Mouse (Mus musculus): ENCODE measurements at regions not wholly inside any gene's neighbourhood (a gene's known extent, or its start where the extent isn't known, plus 50 kb on each side); places are given as distances from the start of the nearest gene placed in this dataset.

DNA sequence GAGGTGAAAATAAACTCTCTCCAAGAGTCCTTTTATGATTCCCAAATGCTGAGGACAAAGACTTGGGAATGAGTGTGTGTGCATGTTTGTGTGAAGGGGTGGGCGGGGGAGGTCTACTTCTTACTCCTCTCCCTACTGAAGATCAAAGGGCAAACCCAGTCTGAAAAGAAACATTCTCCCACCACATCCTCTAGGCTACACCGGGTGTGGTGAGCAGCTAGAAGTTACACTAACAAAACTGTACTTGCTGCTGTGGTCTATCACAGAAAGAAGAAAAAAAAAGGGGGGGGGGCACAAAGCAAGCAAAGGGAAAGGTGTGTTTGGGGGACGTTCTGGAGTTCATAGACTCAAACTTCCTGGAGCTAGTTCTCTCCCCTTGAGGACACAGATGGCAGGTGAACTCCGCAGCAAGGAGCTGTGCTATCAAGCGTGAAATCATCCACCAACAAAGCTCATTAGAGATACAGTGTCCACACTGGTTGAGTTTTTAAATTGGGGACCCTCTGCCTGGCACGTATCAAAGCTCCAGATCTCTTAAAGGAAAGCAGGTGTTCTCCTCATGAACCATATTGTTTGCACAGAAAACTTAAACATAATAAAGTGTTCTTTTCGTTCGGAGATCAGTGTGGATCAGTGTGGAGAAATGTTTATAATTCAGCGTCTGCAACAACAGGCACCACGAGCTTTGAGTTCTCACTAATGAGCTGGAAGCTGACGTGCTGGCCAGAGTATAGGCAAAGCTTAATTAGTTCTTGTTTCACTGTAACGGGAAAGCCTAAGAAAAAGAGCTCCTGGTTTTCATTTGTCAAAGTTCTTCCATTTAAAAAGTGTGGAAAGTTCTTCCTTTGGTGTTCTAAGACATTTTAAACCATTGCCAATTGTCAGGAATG lies 280.7 kb upstream of the Htr2a start:
- no peak for TF ChIP-seq CTCF (IDR thresholded peaks at IDR 0.05)
- Histone ChIP-seq H3K27ac (no peak overlapping the region), H3K4me3 (no peak overlapping the region)
- intact Hi-C loops (cut with DNase I): no loop called here
- no peak for DNase-seq

DNA sequence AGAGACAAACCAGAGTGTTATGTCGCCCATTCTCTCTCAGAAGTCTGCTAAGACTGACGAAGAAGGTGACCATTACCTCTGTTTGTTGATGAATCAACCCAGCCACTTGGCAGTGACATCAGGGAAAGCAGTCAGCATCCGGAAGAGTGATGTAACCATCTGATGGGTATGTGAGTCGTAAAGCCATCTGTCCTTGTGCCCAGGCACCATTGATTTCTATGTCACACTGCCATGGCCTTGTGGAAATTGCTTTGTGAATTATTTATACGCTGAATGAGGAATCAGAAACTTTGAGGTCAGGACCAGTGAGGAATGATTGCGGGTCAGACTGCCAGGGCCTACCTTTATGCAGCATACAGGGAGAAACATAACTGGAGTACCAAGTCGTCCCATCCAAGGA lies 256.2 kb upstream of the Htr2a start:
- DNase-seq: no peak
- no peak overlapping the region for H3K27ac ChIP-seq
- TF ChIP-seq CTCF (IDR thresholded peaks at IDR 0.05): no peak
- intact Hi-C loops (cut with DNase I): no loop called here
- no peak overlapping the region for H3K4me3 ChIP-seq

DNA sequence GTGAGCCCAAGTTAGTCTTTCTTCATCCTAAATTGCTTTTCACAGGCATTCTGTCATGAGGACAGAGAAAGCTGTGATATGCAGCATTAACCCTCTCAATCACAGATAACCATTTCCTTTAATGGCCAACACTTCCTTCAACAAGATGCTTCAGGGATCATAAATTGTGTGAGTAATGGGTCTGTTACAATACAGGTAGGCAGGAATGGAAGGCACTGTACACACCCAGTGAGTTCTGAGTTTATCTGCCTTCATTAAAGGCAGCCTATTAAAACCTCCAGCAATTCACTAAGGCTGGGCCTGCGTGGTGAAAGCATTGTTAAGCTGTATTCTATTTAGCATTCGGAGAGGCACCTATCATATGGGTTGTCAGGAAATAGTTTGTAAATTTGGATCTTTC lies 248.2 kb upstream of the Htr2a start:
- H3K4me3 ChIP-seq: no peak overlapping the region
- no peak for TF ChIP-seq CTCF (IDR thresholded peaks at IDR 0.05)
- intact Hi-C loops (cut with DNase I): no loop called here
- H3K27ac ChIP-seq: no peak overlapping the region
- no peak for DNase-seq

DNA sequence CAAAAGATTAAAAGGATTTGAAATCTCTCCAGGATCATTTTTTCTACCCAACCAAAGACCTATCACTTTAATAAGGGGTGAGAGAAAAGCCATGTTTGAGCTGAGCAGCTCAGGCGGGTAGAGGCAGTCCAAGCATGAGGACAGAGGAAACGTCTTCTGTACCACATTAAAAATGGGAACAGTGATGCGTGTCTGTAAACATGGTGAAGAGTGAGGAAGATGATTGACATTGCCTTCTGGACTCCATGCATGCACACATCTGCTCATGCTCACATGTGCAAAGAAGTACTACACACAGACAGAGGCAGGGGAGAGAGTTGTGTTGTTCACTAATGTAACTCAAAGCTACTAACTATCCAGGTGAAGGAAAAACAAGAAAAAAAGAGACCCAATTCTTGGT lies 243.4 kb upstream of the Htr2a start:
- Histone ChIP-seq H3K4me3 (no peak overlapping the region), H3K27ac (no peak overlapping the region)
- intact Hi-C loops (cut with DNase I): no loop called here
- TF ChIP-seq CTCF (IDR thresholded peaks at IDR 0.05): no peak
- DNase-seq: no peak

DNA sequence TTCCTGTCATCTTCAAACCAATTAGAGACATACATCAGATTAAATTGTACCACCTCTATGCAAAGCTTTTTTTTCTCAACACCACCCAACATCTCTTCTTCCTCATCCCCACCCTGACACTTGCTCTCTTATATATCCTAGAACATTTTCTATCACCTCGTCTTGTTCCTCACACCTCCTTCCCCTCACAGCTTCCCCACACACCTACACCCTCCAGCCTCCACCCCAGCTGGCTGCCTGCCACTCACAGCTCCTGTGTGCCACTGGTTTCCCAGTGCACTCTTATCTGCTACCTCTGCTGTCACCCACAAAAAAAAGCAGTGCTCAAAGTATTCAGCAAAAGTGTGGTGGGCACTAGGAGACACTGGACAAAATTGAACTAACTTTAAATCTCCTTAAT lies 231.2 kb upstream of the Htr2a start:
- no peak overlapping the region for H3K4me3 ChIP-seq
- TF ChIP-seq CTCF (IDR thresholded peaks at IDR 0.05): no peak
- H3K27ac ChIP-seq: no peak overlapping the region
- DNase-seq: no peak
- intact Hi-C loops (cut with DNase I): no loop called here

DNA sequence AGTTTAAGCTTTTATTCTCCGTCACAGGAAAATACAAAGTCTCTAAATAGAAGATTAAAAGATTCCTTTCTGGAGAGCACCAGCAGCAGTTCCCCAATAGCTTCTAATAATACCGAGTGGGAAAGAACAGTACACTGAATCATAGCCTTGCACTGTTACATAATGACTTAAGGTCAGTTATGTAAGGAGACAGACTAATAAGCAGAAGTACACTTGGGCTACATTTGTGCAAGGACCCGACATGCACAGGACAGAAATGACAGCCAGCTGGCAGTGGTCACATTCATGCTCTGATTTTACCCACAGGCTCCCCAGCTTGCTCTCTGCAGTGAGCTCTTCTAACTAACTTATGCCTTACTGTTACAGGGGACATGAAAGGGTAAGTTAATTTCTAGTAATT lies 212.4 kb upstream of the Htr2a start:
- no peak for TF ChIP-seq CTCF (IDR thresholded peaks at IDR 0.05)
- no peak for DNase-seq
- intact Hi-C loops (cut with DNase I): no loop called here
- no peak overlapping the region for H3K4me3 ChIP-seq
- H3K27ac ChIP-seq: no peak overlapping the region

DNA sequence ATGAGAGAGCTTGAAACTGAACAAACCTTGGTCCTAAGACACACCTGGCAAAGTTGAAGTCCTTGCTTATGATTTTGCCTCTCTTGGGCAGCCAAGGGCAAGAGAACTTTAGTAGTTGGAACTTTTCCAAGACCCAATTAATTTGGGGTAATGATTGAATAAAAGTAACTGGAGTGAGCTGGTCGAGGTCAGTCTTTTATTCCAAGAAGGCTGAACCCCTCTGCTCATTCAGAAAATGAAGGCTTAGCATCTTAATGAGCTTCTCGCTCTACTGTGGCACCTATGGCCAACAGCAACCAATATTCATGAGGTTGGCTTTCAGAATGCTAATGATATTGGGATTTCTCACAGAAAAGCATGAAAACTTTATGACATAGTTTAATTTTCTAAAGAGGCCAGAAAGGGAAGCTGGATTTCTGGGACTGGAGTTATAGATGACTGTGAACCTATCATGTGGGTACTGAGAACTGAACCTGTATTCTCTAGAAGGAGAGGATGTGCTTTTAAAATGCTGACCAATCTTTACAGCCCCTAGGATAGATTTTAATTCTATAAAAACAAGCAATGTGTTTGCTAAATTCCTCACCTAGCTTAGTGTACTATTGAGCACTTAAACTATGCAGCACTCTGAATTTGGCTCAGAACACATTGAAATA lies 176.5 kb upstream of the Htr2a start:
- intact Hi-C loops (cut with DNase I): no loop called here
- TF ChIP-seq CTCF (IDR thresholded peaks at IDR 0.05): no peak
- no peak overlapping the region for H3K4me3 ChIP-seq
- no peak overlapping the region for H3K27ac ChIP-seq
- no peak for DNase-seq

DNA sequence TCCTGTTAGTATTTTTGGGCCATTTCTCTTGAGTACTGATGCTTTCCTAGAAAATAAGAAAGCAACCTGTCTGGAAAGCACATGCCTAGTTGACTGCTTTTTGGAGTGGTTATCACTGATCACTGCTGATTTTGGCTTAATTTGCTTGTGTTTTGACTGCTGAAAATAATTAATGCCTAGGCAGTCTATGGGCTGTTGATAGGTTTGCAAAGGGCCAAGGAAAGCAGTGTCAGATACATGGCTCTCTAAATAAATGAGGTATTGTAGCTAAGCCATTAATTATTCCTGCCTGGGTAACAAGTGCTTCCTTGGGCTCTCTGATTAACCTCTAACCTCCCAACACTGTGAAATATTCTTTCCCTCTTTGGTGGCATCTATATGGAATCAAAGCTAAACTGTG lies 145.1 kb upstream of the Htr2a start:
- TF ChIP-seq CTCF (IDR thresholded peaks at IDR 0.05): no peak
- no peak overlapping the region for H3K27ac ChIP-seq
- H3K4me3 ChIP-seq: no peak overlapping the region
- intact Hi-C loops (cut with DNase I): no loop called here
- no peak for DNase-seq

DNA sequence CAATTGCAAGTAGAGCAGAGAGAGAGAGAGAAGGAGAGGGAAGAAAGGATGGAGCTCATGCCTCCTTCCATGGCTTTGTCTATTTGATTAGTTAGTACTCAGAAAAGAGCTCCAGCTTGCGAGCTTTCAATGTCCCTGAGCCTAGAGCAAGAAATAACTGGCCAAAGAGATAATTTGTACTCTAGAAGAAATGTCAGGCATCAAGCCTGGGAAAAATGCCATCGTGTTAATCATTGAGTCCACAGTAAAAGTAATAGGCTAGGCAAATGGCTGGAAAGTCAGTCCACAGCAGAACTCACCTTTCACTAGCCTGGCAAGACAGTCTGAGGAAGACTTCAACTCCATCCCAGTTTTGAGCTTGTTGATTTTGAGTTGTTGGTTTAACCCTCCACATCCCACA lies 129.1 kb upstream of the Htr2a start:
- Histone ChIP-seq H3K27ac (no peak overlapping the region), H3K4me3 (no peak overlapping the region)
- no peak for DNase-seq
- intact Hi-C loops (cut with DNase I): no loop called here
- no peak for TF ChIP-seq CTCF (IDR thresholded peaks at IDR 0.05)

DNA sequence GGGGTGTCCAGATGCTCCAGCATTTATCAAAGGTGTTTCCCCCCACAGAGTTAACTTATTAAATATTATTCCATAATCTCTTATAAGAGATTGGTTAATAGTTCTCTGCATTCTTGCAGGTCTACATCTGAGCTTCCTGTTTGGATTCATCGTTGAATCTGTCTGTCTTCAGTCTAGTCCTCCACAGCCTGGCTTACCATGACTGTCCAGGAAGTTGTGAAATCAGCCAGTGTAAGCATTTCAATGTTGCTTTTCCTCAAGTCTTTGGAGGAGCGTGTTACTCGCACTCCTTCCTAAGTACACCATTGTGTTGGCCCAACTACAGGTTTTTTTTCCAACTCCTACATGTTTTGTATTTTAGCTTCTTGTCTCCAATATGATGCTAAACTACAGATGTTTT lies 124.2 kb upstream of the Htr2a start:
- no peak for DNase-seq
- Histone ChIP-seq H3K27ac (no peak overlapping the region), H3K4me3 (no peak overlapping the region)
- no peak for TF ChIP-seq CTCF (IDR thresholded peaks at IDR 0.05)
- intact Hi-C loops (cut with DNase I): no loop called here

DNA sequence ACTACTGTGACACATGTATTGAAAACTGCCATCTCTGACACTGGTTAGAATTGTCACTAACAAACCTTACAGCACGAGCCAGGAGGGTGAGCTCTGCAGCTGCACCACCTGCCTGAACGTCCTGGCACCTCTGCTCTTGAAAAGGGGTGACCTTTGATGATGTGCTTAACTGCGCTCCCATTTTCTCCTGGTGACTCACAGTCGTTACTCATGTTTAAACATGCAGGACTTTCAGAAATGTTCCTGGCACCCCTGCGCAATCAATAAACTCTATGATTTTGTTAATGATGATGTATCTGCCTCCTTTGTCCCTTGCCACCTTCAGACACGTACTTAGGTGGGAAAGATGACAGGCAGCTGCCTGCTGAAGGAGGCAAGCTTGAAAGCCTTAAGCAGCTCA lies 121.1 kb upstream of the Htr2a start:
- intact Hi-C loops (cut with DNase I): no loop called here
- TF ChIP-seq CTCF (IDR thresholded peaks at IDR 0.05): no peak

DNA sequence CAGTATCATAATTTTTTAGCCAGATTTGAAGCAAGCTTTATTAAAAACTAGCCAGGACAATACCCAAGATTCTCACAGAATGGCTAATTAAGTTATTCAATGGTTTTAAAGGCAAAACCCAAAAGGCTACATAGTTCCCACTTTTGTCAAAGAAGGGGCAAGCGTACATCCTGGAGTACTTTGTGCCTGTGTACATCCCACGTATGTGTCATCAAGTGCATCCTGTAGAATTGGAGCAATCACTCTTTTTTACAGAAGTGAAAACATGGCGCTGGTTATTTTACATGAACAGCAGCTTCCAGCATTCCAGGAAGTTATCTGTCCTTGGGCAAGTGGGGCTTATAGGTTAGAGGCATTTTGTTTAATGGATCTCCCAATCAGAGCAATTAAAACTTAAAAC lies 119.0 kb upstream of the Htr2a start:
- intact Hi-C loops (cut with DNase I): no loop called here
- H3K4me3 ChIP-seq: no peak overlapping the region
- TF ChIP-seq CTCF (IDR thresholded peaks at IDR 0.05): no peak
- no peak for DNase-seq
- H3K27ac ChIP-seq: no peak overlapping the region

More for the DNA sequence above, 121.1 kb upstream of the Htr2a start:
- no peak overlapping the region for H3K27ac ChIP-seq
- no peak for DNase-seq
- no peak overlapping the region for H3K4me3 ChIP-seq

DNA sequence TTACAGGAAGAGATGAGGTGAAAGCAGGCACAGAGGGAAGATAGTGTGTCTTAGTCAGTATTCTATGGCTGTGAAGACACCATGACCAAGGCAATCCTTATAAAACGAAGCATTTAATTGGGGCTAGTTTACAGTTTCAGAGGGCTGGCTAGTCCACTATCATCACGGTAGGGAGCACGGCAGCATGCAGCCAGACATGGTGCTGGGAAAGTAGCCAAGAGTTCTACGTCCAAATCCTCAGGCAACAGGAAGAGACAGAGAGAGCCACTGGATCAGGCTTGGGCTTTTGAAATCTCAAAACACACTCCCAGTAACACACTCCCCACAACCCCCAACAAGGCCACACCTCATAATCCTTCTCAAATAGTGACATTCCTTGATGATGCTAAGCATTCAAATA lies 113.4 kb upstream of the Htr2a start:
- intact Hi-C loops (cut with DNase I): no loop called here
- TF ChIP-seq CTCF (IDR thresholded peaks at IDR 0.05): no peak
- no peak overlapping the region for H3K4me3 ChIP-seq
- no peak for DNase-seq
- H3K27ac ChIP-seq: no peak overlapping the region

All from gastrocnemius, adult 2 months (tissue).